Mouse (Mus musculus): ENCODE measurements around the gene Fam83d.
"Not testable (repeated sequence)": the region's sequence is repeated elsewhere in the genome, so short reads cannot be mapped to it uniquely, and the experiment has no call there.

The Fam83d gene

GRCm38 (mm10) chr2:158767742-158768339, at the start of gene Fam83d:
TSS of gene Fam83d (plus strand) at chr2:158768093.
- DNase-seq (ENCODE audit: low read depth), result peak; percentile 99

GRCm38 (mm10) chr2:158718816-158719549, 48.9 kb upstream of the Fam83d start:
- no peak for DNase-seq (ENCODE audit: low read depth)

- DNase-seq (ENCODE audit: low read depth), result no peak
These were observed 47.0 kb upstream of the Fam83d start for GRCm38 (mm10) chr2:158720715-158721370.

GRCm38 (mm10) chr2:158721481-158721880, 46.4 kb upstream of the Fam83d start:
- no peak for DNase-seq (ENCODE audit: low read depth)

- DNase-seq (ENCODE audit: low read depth), result no peak
These were observed 45.8 kb upstream of the Fam83d start for GRCm38 (mm10) chr2:158722135-158722534.

GRCm38 (mm10) chr2:158722991-158723551, 44.8 kb upstream of the Fam83d start:
- peak; percentile 64 for DNase-seq (ENCODE audit: low read depth)

- no peak for DNase-seq (ENCODE audit: low read depth)
These were observed 44.1 kb upstream of the Fam83d start for GRCm38 (mm10) chr2:158723806-158724205.

- no peak for DNase-seq (ENCODE audit: low read depth)
These were observed 41.6 kb upstream of the Fam83d start for GRCm38 (mm10) chr2:158726252-158726651.

GRCm38 (mm10) chr2:158728061-158728815, 39.7 kb upstream of the Fam83d start:
- DNase-seq (ENCODE audit: low read depth), result peak; percentile 42

- no peak for DNase-seq (ENCODE audit: low read depth)
These were observed 37.0 kb upstream of the Fam83d start for GRCm38 (mm10) chr2:158730896-158731295.

GRCm38 (mm10) chr2:158732521-158732920, 35.4 kb upstream of the Fam83d start:
- DNase-seq (ENCODE audit: low read depth), result no peak

- DNase-seq (ENCODE audit: low read depth), result no peak
These were observed 34.8 kb upstream of the Fam83d start for GRCm38 (mm10) chr2:158733136-158733535.

- peak; percentile 64 for DNase-seq (ENCODE audit: low read depth)
These were observed 34.0 kb upstream of the Fam83d start for GRCm38 (mm10) chr2:158733914-158734313.

- DNase-seq (ENCODE audit: low read depth), result no peak
These were observed 33.3 kb upstream of the Fam83d start for GRCm38 (mm10) chr2:158734500-158735152.

GRCm38 (mm10) chr2:158735340-158735739, 32.6 kb upstream of the Fam83d start:
- no peak for DNase-seq (ENCODE audit: low read depth)

GRCm38 (mm10) chr2:158736247-158736646, 31.6 kb upstream of the Fam83d start:
- DNase-seq (ENCODE audit: low read depth), result not testable (repeated sequence)

- DNase-seq (ENCODE audit: low read depth), result no peak
These were observed 29.3 kb upstream of the Fam83d start for GRCm38 (mm10) chr2:158738591-158738990.

GRCm38 (mm10) chr2:158739113-158739512, 28.8 kb upstream of the Fam83d start:
- DNase-seq (ENCODE audit: low read depth), result no peak

- no peak for DNase-seq (ENCODE audit: low read depth)
These were observed 26.8 kb upstream of the Fam83d start for GRCm38 (mm10) chr2:158741011-158741501.

GRCm38 (mm10) chr2:158742431-158742830, 25.5 kb upstream of the Fam83d start:
- no peak for DNase-seq (ENCODE audit: low read depth)

- DNase-seq (ENCODE audit: low read depth), result no peak
These were observed 24.3 kb upstream of the Fam83d start for GRCm38 (mm10) chr2:158743518-158744141.
